Mouse (Mus musculus) forebrain, embryonic 14.5 days (tissue): ENCODE measurements at regions not wholly inside any gene's neighbourhood (a gene's known extent, or its start where the extent isn't known, plus 50 kb on each side); places are given as distances from the start of the nearest gene placed in this dataset.

Source experiments
- ATAC-seq: fragments of 200-750 bp; cut with Nextera tagmentation; 2 replicates; pipeline ENCODE4 v1.8.0; 2017; ENCODE audit warnings: mild to moderate bottlenecking, moderate library complexity
- DNase-seq: peaks from one replicate; pipeline ENCODE4 v3.0.0-alpha.2; 2015; ENCODE audit warnings: low spot score
- H3K27ac ChIP-seq: fragments of 300-500 bp; sonication (generic); 2 replicates; pipeline ENCODE4 v1.5.1; 2014; ENCODE audit warnings: low read depth, mild to moderate bottlenecking, control low read depth, low read length, moderate library complexity
- H3K27me3 ChIP-seq: fragments of 300-500 bp; sonication (generic); replicated peaks from 2 replicates; pipeline ENCODE4 v1.6.1; 2014; ENCODE audit warnings: low read length, control low read depth, mixed read lengths; ENCODE audit not compliant: control insufficient read depth, insufficient read depth
- H3K36me3 ChIP-seq: fragments of 300-500 bp; sonication (generic); 2 replicates; pipeline ENCODE4 v1.6.1; 2014; ENCODE audit warnings: low read length, control low read depth; ENCODE audit not compliant: control insufficient read depth, insufficient read depth
- H3K4me1 ChIP-seq: fragments of 300-500 bp; sonication (generic); 2 replicates; pipeline ENCODE4 v1.6.1; 2014; ENCODE audit warnings: antibody characterized with exemption, low read length, control low read depth; ENCODE audit not compliant: control insufficient read depth, insufficient read depth
- H3K4me2 ChIP-seq: fragments of 300-500 bp; sonication (generic); 2 replicates; pipeline ENCODE4 v1.6.1; 2014; ENCODE audit warnings: mild to moderate bottlenecking, control low read depth, low read length
- H3K4me3 ChIP-seq: fragments of 300-500 bp; sonication (generic); 2 replicates; pipeline ENCODE4 v1.5.1; 2014; ENCODE audit warnings: low read depth, low read length, control low read depth
- H3K9ac ChIP-seq: fragments of 300-500 bp; sonication (generic); 2 replicates; pipeline ENCODE4 v1.6.1; 2014; ENCODE audit warnings: mild to moderate bottlenecking, low read length, control low read depth, moderate library complexity
- H3K9me3 ChIP-seq: fragments of 300-500 bp; sonication (generic); replicated peaks from 2 replicates; pipeline ENCODE4 v1.6.1; 2016; ENCODE audit warnings: low read length, control low read depth, mixed read lengths; ENCODE audit not compliant: control insufficient read depth
- WGBS: fragments of 180-500 bp; shearing (Covaris S2); extraction: QIAGEN DNeasy Blood & Tissue Kit; methylation state at CpG from one replicate; pipeline ENCODE4 v1.1.7; 2014; 5-methylcytosine and 5-hydroxymethylcytosine counted together

DNA sequence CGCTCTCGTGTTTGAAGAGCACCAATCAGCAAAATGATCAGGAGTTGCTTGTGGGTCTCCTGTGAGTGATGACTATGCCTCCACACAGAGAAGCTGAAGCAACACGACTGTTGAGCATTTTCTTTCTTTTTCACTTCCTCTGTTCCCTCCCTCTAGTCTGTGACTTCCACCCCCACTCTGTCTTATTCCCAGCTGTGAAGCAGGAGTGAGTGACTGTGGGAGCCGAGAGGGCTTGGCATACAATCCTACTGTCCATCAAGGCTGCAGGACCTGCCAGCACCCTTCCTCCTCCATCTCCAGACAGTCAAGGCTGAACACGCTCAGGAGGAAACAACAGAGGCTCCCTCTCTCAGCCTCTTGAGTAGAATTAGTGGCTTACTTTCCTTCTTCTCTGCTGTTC is 401.3 kb downstream of the Plcl1 start:
- Histone ChIP-seq H3K4me2 (no peak overlapping the region), H3K27ac (no peak overlapping the region), H3K4me1 (no peaks in the 10 kb centered on the region), H3K27me3 (no peaks in the 10 kb centered on the region), H3K4me3 (no peak overlapping the region), H3K9me3 (no peaks in the 10 kb centered on the region), H3K36me3 (no peaks in the 10 kb centered on the region), H3K9ac (no peak overlapping the region)
- ATAC-seq (no peak), DNase-seq (no peak)
- 75% methylated on average over 5 of the region's 5 CpGs for WGBS

DNA sequence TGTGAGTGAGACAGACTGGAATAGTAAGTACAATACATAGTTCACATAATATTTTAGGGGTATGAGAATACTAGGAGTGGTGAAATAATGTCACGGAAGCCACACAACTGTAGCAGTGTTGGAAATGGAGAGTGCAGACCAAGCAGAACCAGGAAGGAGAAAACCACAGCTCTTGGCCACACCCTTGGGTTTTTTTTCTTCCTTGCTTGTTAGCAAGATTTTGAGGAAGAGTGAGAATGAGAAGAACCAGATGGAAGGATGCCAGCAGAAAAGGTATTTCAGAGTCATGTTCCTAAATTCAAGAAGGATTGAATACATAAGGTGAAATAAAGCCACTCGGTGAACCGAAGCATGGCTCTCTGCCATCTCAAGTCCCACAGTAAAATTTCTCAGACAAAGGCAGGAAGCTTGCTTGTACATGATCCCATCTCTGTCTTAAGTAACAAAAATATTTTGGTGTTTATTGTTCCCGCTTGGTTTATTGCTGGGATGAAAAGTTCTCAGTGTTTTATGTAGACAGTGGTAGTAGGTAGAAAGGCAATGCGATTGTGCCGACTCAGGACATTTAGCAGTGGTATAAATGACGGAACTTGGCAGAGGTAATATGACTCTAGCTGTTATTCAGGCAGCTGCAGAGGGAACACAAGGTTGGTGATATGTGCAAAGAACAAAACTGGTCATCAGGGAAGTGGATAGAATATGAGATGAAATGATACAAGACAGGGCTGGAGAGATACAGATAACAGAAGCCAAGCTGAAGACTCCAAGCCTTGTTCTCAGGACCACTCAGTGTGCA is 403.2 kb downstream of the Plcl1 start:
- no peaks in the 10 kb centered on the region for H3K27me3 ChIP-seq
- no peak overlapping the region for H3K4me2 ChIP-seq
- H3K4me1 ChIP-seq = no peaks in the 10 kb centered on the region
- DNase-seq (no peak), ATAC-seq (no peak)
- H3K9me3 ChIP-seq = no peaks in the 10 kb centered on the region
- no peak overlapping the region for H3K4me3 ChIP-seq
- no peaks in the 10 kb centered on the region for H3K36me3 ChIP-seq
- no peak overlapping the region for H3K27ac ChIP-seq
- 91% methylated on average over 7 of the region's 7 CpGs for WGBS
- H3K9ac ChIP-seq = no peak overlapping the region

DNA sequence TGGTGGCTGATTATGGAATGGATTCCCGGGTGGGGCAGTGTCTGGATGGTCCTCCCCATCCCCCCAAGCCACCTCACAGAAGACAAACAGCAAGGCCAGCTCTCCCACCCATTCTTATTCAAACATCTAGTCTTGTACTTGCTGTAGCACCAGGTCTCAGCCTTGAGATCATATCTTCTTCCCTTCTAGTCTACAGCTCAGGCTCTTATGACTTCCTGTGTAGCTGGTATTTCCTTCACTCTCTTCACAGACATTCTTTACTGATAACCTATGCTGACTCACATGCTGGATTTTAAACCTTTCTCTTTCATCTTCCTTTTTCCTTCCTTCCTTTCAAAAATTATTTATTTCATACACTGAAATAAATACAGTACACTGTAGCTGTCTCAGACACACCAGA is 406.8 kb downstream of the Plcl1 start:
- Histone ChIP-seq H3K4me3 (no peak overlapping the region), H3K27ac (no peak overlapping the region), H3K9ac (no peak overlapping the region), H3K4me1 (no peaks in the 10 kb centered on the region), H3K36me3 (no peaks in the 10 kb centered on the region), H3K4me2 (no peak overlapping the region), H3K9me3 (no peaks in the 10 kb centered on the region), H3K27me3 (no peaks in the 10 kb centered on the region)
- ATAC-seq (no peak), DNase-seq (no peak)
- WGBS = 67% methylated on average over 1 of the region's 1 CpGs

DNA sequence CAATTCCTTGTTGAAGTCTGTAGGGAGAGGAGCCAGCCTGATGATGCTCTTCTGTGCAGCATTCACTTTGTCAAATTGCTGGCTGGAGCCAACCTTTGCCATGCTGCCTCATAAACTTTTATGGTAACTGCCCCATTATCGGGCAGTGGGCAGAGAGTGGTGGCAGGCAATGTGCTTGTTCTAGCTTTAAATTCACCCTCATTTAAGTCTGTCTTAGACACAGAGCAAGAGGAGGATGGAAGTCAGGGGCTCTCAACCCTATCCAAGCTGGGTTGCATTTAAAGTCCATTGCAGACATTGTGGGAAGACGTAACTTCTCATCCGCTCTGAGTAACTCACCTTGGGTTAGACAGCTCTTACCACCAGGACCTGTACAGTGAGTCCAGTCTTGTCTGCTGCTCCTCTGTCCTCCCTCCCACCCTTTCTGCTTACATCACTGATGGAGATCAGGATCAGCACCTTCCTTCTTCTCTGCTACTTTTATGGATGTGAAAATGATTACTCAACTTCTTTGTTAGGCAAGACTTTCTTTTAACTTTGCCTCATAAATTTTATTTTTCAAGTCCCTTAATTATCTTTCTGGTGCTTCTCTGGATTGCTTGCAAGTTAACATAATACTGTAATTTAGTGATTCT is 415.3 kb downstream of the Plcl1 start:
- Histone ChIP-seq H3K27ac (no peak overlapping the region), H3K9ac (no peak overlapping the region), H3K27me3 (no peaks in the 10 kb centered on the region), H3K4me2 (no peak overlapping the region), H3K4me1 (no peaks in the 10 kb centered on the region), H3K9me3 (no peaks in the 10 kb centered on the region), H3K36me3 (no peaks in the 10 kb centered on the region), H3K4me3 (no peak overlapping the region)
- DNase-seq (no peak), ATAC-seq (no peak)
- 89% methylated on average over 3 of the region's 3 CpGs for WGBS

DNA sequence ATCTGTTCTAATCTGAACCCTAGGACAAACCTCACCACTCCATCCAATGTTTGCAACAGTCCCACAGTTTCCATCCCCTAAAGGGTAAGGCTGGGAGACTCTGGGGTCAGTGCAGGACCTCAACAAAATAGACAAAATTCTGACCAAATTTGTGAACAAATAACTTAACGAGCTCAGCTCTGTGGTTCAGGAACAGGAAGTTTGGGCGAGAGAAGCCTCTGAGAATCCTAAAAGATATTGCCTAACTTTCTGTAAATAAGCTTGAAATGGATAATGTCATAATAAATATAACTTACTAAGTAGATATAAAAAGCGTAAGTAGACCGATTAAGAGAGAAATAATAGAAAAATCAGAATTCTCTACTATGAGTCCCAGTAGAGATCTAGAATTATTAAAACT is 416.9 kb downstream of the Plcl1 start:
- Histone ChIP-seq H3K4me2 (no peak overlapping the region), H3K27ac (no peak overlapping the region), H3K4me1 (no peaks in the 10 kb centered on the region), H3K9ac (no peak overlapping the region), H3K4me3 (no peak overlapping the region), H3K36me3 (no peaks in the 10 kb centered on the region), H3K27me3 (no peaks in the 10 kb centered on the region), H3K9me3 (no peaks in the 10 kb centered on the region)
- DNase-seq (no peak), ATAC-seq (no peak)
- WGBS = 87% methylated on average over 4 of the region's 4 CpGs

DNA sequence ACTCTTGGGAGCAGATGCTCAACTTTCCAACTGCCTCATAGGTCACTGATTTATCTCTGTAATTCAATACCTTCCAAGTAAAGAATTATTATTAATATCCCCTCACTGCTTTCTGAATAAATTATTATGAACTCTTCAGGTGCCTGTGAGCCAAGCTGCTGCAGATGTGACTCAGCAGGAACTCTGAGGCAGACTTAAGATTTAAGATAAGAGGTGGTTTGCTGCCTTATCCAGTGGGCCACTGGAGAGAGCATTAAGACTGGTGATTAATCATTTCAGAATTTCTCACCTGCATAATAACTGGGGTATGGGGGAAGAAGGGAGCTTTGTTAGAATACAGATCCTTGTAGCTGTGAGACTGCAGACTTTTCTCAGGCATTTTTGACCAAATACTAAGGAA is 421.5 kb downstream of the Plcl1 start:
- DNase-seq = no peak
- Histone ChIP-seq H3K36me3 (no peaks in the 10 kb centered on the region), H3K9me3 (no peaks in the 10 kb centered on the region), H3K27ac (no peak overlapping the region), H3K9ac (no peak overlapping the region), H3K4me3 (no peak overlapping the region), H3K4me2 (no peak overlapping the region), H3K27me3 (no peaks in the 10 kb centered on the region), H3K4me1 (no peaks in the 10 kb centered on the region)
- no peak for ATAC-seq

DNA sequence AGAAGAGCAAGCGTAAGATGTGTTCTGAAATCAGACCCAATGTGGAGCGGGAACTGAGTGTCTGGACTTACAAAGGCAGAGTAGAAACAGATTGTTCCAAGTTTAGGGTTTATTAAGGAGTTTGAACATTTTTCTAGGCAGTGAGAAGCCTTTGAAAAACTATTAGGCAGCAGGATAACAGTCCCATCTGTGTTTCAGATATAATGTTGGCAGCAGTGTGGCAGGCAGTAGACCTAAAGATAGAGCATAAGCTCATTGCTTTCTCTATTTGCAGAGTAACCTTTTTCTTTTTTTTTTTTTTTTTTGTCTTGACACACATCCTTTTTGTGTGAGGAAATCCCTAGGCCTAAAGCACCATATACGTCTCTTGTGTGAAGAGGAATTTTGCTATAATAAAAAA is 429.6 kb downstream of the Plcl1 start:
- no peak for DNase-seq
- Histone ChIP-seq H3K9me3 (no peaks in the 10 kb centered on the region), H3K4me1 (no peaks in the 10 kb centered on the region), H3K9ac (no peak overlapping the region), H3K27me3 (no peaks in the 10 kb centered on the region), H3K4me3 (no peak overlapping the region), H3K36me3 (no peaks in the 10 kb centered on the region), H3K4me2 (no peak overlapping the region), H3K27ac (no peak overlapping the region)
- WGBS = 87% methylated on average over 3 of the region's 3 CpGs
- ATAC-seq = no peak

DNA sequence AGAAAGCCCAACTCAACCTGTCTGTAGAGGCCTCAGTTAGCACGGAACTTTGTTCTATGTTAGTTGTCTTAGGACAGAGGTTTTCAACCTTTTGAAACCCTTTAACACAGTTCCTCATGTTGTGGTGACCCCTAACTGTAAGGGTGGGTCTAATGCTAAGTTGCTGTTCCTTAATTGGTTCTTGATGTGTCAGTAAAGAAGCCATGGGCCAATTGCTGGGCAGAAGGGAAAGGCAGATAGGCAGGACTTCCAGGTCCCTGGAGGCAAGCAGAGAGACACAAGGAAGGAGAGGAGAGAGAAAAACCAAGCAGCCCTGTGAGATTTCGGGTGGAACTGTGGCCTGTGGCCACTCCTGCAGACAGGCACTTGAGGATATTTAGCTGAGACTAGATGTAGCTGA is 431.0 kb downstream of the Plcl1 start:
- ATAC-seq = no peak
- Histone ChIP-seq H3K27me3 (no peaks in the 10 kb centered on the region), H3K9ac (no peak overlapping the region), H3K9me3 (no peaks in the 10 kb centered on the region), H3K36me3 (no peaks in the 10 kb centered on the region), H3K4me2 (no peak overlapping the region), H3K27ac (no peak overlapping the region), H3K4me1 (no peaks in the 10 kb centered on the region), H3K4me3 (no peak overlapping the region)
- no peak for DNase-seq
- 85% methylated on average over 2 of the region's 2 CpGs for WGBS

DNA sequence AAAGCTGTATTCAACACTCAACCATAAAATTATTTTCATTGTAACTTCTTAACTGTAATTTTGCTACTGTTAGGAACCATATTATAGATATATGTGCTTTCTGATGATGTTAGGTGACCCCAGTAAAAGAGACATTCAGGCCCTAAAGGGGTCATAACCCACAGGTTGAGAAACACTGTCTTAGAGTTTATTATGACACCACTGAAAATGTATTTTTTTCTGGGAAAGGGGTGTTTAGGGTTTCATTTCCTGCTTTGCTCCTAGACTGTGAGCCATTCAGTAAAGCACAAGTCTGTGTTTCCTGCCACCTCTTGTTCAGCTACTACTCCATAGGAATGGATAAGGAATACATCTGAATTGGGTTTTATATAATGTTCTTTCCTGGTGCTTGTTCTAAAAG is 431.6 kb downstream of the Plcl1 start:
- H3K27ac ChIP-seq = no peak overlapping the region
- DNase-seq = no peak
- no peak overlapping the region for H3K9ac ChIP-seq
- H3K4me2 ChIP-seq = no peak overlapping the region
- H3K9me3 ChIP-seq = no peaks in the 10 kb centered on the region
- no peak for ATAC-seq
- no peak overlapping the region for H3K4me3 ChIP-seq
- no peaks in the 10 kb centered on the region for H3K36me3 ChIP-seq
- no peaks in the 10 kb centered on the region for H3K27me3 ChIP-seq
- no peaks in the 10 kb centered on the region for H3K4me1 ChIP-seq
